Mouse (Mus musculus) liver, embryonic 14.5 days (tissue): ENCODE measurements around the gene Ccdc124.

Source experiments
- CTCF ChIP-seq: IDR thresholded peaks from 2 replicates; pipeline ENCODE4 v1.5.1; 2016; ENCODE audit warnings: antibody characterized with exemption, low read depth, control low read depth
- EP300 ChIP-seq: IDR thresholded peaks from 2 replicates; pipeline ENCODE4 v1.6.1; 2016; ENCODE audit warnings: antibody characterized with exemption, low read depth

DNA sequence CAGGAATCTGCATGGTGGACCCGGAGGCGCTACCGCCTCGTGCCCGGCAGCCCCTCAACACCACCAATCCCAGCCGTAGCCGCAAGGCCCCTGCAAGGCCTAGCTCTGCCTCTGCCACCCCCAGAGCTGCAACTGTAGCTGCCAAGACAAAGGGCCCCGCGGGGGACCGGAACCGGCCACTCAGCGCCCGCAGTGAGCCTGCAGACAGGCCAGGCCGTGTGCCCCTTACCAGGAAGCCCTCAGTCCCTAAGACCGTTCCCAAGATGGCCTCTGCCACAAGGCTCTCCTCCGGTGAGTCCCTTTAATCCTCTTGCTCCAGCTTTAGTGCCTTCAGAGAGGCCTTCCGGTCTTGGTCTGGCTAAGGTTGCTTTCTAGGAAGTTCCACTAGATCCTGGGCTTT, 41.0 kb upstream of the Ccdc124 start:
- no peak for TF ChIP-seq CTCF
- no peak for TF ChIP-seq EP300
